Mouse (Mus musculus): ENCODE data around the gene Spag7. TPM values are rescaled to one million over a fixed set of nuclear protein-coding genes. Genes with fewer than 3 reads are reported as not detected.
A peak's percentile ranks its signal among the peaks of the same experiment; 100 is the strongest.

Gene Spag7
- polyA plus RNA-seq, 1 experiment, result 36.6 TPM

- WGBS, result under 1% methylated on average over 56 of the region's 61 CpGs
- H3K4me3 ChIP-seq (ENCODE audit: low read depth, low read length), result peak within 1 kb of the TSS; percentile 87
- H3K36me3 ChIP-seq (ENCODE audit: control insufficient read depth, insufficient read depth, low read length), result peaks cover 40% of the 10 kb centered on the region
- peak within 1 kb of the TSS; percentile 99 for H3K27ac ChIP-seq (ENCODE audit: insufficient read depth, low read depth, low read length)
- H3K4me1 ChIP-seq (ENCODE audit: control insufficient read depth, insufficient read depth, insufficient read length, low read length), result peaks cover 27% of the 10 kb centered on the region
- TF ChIP-seq POLR2A (IDR thresholded peaks at IDR 0.05; ENCODE audit: low read depth, low read length) (peak; percentile 97), CTCF (IDR thresholded peaks at IDR 0.05; ENCODE audit: extremely low read depth, insufficient read length, insufficient replicate concordance, low read depth, low read length) (no peak)
- no peaks in the 10 kb centered on the region for H3K27me3 ChIP-seq (ENCODE audit: control insufficient read depth, insufficient read depth, low read length)
These were observed 14.9 kb downstream of the Spag7 start, which contains the start of gene Pfn1 for GRCm38 (mm10) chr11:70654198-70654922. TSS of gene Pfn1 (minus strand) at chr11:70654644.

DNA sequence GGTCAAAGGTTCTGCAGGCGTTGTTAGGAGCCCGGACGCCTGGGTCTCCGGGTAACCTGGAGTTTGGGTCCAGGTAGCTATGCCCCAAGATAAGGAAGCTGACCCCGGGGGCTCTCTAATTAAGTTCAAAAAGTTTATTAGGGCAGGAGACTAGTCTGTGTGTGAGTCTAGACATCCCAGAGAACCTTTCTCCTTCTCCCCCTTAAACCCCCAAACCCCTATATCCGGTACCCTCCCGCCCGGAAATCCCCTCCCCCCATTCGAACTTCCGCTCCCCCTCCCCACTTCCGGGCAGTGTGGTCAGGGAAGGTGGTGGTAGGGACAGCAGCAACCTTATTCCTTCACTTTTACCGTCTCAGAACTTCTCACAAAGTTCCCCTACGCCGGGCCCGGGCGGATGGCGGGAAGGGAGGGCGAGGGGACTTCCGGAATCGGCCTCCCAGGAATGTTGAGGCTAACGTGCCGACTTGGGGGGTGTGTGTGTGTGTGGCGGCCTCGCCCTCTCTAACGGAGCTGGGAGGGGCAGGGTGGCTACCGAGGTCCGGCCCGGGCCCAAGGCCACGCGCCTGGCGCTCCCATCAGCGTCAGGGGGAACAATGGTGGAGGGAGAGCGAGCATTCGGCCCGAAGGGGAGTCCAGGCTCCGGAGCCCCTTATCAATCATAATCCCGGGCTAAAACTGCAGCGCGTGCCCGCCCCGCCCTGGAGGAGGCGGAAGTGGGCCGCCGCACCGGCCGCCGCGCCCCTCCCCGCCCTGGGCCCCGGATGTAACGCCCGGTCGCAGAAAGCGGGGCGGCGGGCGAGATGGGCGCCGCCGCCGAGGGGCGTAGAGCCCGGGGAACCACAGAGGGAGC is 15.6 kb downstream of the Spag7 start:
- Histone ChIP-seq H3K36me3 (ENCODE audit: control insufficient read depth, insufficient read depth, low read length) (peaks cover 46% of the 10 kb centered on the region), H3K27me3 (ENCODE audit: control insufficient read depth, insufficient read depth, low read length) (no peaks in the 10 kb centered on the region), H3K27ac (ENCODE audit: insufficient read depth, low read depth, low read length) (peak overlapping the region; percentile 99), H3K4me3 (ENCODE audit: low read depth, low read length) (peak overlapping the region; percentile 87), H3K4me1 (ENCODE audit: control insufficient read depth, insufficient read depth, insufficient read length, low read length) (peaks cover 32% of the 10 kb centered on the region)
- TF ChIP-seq CTCF (IDR thresholded peaks at IDR 0.05; ENCODE audit: extremely low read depth, insufficient read length, insufficient replicate concordance, low read depth, low read length) (no peak), POLR2A (IDR thresholded peaks at IDR 0.05; ENCODE audit: low read depth, low read length) (no peak)
- WGBS, result under 1% methylated on average over 58 of the region's 63 CpGs

DNA sequence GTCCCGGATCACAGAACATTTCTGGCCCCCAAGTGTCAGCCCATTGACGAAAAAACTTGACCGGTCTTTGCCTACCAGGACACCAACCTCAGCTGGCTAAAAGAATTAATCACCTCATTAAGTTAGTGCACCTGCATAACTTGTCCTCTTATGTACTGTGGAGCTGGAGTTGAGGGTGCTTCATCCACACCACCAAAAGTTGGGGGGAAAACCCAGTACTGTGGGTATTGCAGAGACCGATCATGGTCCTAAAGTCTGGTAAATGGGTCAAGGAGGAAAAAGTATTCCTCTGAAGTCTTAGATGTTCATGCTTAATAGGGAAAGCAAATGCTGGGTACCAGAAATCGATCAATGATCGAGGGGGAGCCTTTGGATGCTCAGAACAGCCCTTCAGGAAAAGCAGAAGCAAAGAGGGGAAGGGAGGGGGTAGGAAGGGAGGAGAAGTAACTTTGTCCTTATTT is 16.3 kb downstream of the Spag7 start:
- no peaks in the 10 kb centered on the region for H3K27me3 ChIP-seq (ENCODE audit: control insufficient read depth, insufficient read depth, low read length)
- H3K4me3 ChIP-seq (ENCODE audit: low read depth, low read length), result peak overlapping the region; percentile 87
- H3K27ac ChIP-seq (ENCODE audit: insufficient read depth, low read depth, low read length), result peak overlapping the region; percentile 99
- no peak for TF ChIP-seq CTCF (IDR thresholded peaks at IDR 0.05; ENCODE audit: extremely low read depth, insufficient read length, insufficient replicate concordance, low read depth, low read length)
- TF ChIP-seq POLR2A (IDR thresholded peaks at IDR 0.05; ENCODE audit: low read depth, low read length), result no peak
- H3K36me3 ChIP-seq (ENCODE audit: control insufficient read depth, insufficient read depth, low read length), result peaks cover 46% of the 10 kb centered on the region
- WGBS, result 2% methylated on average over 6 of the region's 6 CpGs
- peaks cover 32% of the 10 kb centered on the region for H3K4me1 ChIP-seq (ENCODE audit: control insufficient read depth, insufficient read depth, insufficient read length, low read length)

DNA sequence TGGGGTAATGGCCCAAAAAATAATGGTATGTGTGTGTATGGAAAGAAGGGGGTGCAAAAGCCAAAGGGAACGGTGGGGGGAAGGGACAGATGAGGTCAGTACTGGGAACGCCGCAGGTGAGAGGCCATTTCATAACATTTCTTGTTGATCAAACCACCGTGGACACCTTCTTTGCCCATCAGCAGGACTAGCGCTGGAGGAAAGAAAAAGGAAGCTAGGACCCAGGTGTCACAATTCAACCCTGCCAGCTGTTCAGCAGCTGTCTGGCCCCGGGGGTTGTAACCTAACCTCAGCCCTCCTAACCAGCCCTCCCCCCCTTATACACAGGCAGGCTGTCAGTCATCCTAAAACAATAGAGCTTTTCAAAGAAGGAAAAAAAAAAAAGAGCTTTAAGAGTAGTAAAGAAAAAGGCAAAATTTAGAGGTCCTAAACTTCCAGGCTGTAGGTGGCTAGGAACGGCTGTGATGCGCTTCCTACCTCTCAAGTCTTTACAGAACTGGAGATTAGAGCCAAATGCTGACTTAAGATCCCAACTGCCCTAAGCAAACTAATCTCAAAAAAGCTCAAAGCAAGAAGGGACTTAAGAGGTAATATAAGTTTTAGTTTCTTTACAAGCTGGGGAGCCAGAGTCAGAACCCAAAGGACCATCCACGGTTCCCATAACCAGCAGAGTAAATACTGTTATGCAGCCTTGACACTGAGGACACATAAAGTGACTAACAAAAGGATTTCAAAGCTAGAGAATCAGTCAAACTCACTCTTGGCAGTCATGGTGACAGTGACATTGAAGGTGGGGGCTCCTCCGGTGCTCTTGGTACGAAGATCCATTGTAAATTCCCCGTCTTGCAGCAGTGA is 17.0 kb downstream of the Spag7 start:
- Histone ChIP-seq H3K4me3 (ENCODE audit: low read depth, low read length) (peak overlapping the region; percentile 87), H3K27me3 (ENCODE audit: control insufficient read depth, insufficient read depth, low read length) (no peaks in the 10 kb centered on the region), H3K4me1 (ENCODE audit: control insufficient read depth, insufficient read depth, insufficient read length, low read length) (peaks cover 26% of the 10 kb centered on the region), H3K36me3 (ENCODE audit: control insufficient read depth, insufficient read depth, low read length) (peaks cover 46% of the 10 kb centered on the region), H3K27ac (ENCODE audit: insufficient read depth, low read depth, low read length) (peak overlapping the region; percentile 99)
- TF ChIP-seq POLR2A (IDR thresholded peaks at IDR 0.05; ENCODE audit: low read depth, low read length), result no peak
- no peak for TF ChIP-seq CTCF (IDR thresholded peaks at IDR 0.05; ENCODE audit: extremely low read depth, insufficient read length, insufficient replicate concordance, low read depth, low read length)
- 9% methylated on average over 12 of the region's 12 CpGs for WGBS

DNA sequence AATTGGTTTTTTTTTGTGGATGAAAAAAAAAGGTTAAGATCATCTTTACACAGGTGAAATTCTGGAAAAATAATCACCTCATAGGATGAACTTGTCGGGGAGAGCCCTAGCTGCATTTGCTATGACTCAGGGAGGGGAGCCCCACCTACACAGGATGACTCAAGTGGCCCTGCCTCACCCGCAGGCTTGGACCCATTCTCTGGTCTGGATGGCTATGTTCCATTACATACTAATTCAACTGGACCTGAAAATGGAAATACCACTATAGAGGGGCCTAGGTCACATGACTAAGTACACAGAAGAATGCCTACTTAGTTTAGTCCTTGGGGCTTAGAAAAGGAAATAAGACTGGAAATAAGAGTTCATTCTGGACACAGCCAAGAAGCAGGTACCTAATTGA is 17.8 kb downstream of the Spag7 start:
- no peak overlapping the region for H3K4me3 ChIP-seq (ENCODE audit: low read depth, low read length)
- H3K27ac ChIP-seq (ENCODE audit: insufficient read depth, low read depth, low read length), result peak overlapping the region; percentile 80; the same call in 1 of the 2 replicates
- no peak for TF ChIP-seq CTCF (IDR thresholded peaks at IDR 0.05; ENCODE audit: extremely low read depth, insufficient read length, insufficient replicate concordance, low read depth, low read length)
- TF ChIP-seq POLR2A (IDR thresholded peaks at IDR 0.05; ENCODE audit: low read depth, low read length), result peak; percentile 27; the same call in 1 of the 2 replicates
- peaks cover 18% of the 10 kb centered on the region for H3K4me1 ChIP-seq (ENCODE audit: control insufficient read depth, insufficient read depth, insufficient read length, low read length)
- 5% methylated on average over 2 of the region's 2 CpGs for WGBS
- peaks cover 46% of the 10 kb centered on the region for H3K36me3 ChIP-seq (ENCODE audit: control insufficient read depth, insufficient read depth, low read length)
- H3K27me3 ChIP-seq (ENCODE audit: control insufficient read depth, insufficient read depth, low read length), result no peaks in the 10 kb centered on the region

- H3K4me3 ChIP-seq (ENCODE audit: low read depth, low read length), result peak overlapping the region; percentile 45
- WGBS, result 35% methylated on average over 12 of the region's 12 CpGs
- peaks cover 49% of the 10 kb centered on the region for H3K36me3 ChIP-seq (ENCODE audit: control insufficient read depth, insufficient read depth, low read length)
- TF ChIP-seq CTCF (IDR thresholded peaks at IDR 0.05; ENCODE audit: extremely low read depth, insufficient read length, insufficient replicate concordance, low read depth, low read length), result no peak
- TF ChIP-seq POLR2A (IDR thresholded peaks at IDR 0.05; ENCODE audit: low read depth, low read length), result no peak
- H3K4me1 ChIP-seq (ENCODE audit: control insufficient read depth, insufficient read depth, insufficient read length, low read length), result peaks cover 23% of the 10 kb centered on the region
- peak overlapping the region; percentile 80 for H3K27ac ChIP-seq (ENCODE audit: insufficient read depth, low read depth, low read length)
- H3K27me3 ChIP-seq (ENCODE audit: control insufficient read depth, insufficient read depth, low read length), result no peaks in the 10 kb centered on the region
These were observed 18.7 kb downstream of the Spag7 start for GRCm38 (mm10) chr11:70650322-70651175.
